Mouse (Mus musculus): ENCODE results near the gene Dis3. TPM values are rescaled to one million over a fixed set of nuclear protein-coding genes. Genes with fewer than 3 reads are reported as not detected.
A peak's percentile ranks its signal among the peaks of the same experiment; 100 is the strongest.

Gene Dis3
- polyA plus RNA-seq, 1 experiment from 2014 or later, result 8.2 TPM

- 34% methylated on average over 5 of the region's 5 CpGs for WGBS
- Histone ChIP-seq H3K36me3 (ENCODE audit: insufficient read depth, low read length) (peaks cover 9% of the 10 kb centered on the region; the same call in 1 of the 2 replicates), H3K27me3 (replicated peaks; ENCODE audit: insufficient read depth, low read length) (no peaks in the 10 kb centered on the region), H3K27ac (ENCODE audit: low read length) (no peak overlapping the region), H3K9me3 (ENCODE audit: low read length) (no peaks in the 10 kb centered on the region), H3K4me3 (ENCODE audit: low read depth, low read length) (no peak overlapping the region), H3K9ac (replicated peaks; ENCODE audit: low read depth) (no peak overlapping the region), H3K4me2 (replicated peaks; ENCODE audit: low read depth, low read length) (no peak overlapping the region), H3K4me1 (ENCODE audit: insufficient read depth, low read depth, low read length) (no peaks in the 10 kb centered on the region)
- peak; percentile 41; the same call in 1 of the 2 replicates for ATAC-seq
- no peak for TF ChIP-seq CTCF (IDR thresholded peaks at IDR 0.05)
- no peak for TF ChIP-seq EP300 (IDR thresholded peaks at IDR 0.05)
- no peak for DNase-seq (ENCODE audit: low spot score)
Observed at GRCm38 (mm10) chr14:99029987-99030386, 69.6 kb downstream of the Dis3 start.

Other genes starting within 250 kb of the Dis3 start
- 1.2 and 2.0 TPM in 2 replicates for gene Rpl36a-ps1, start 105.5 kb downstream of the Dis3 start, polyA plus RNA-seq (2015; fragmentation: Nextera tagmentation; extraction: Ambion mirVana)
- 45.0 and 53.0 TPM in 2 replicates for gene Mzt1, start 53.6 kb downstream of the Dis3 start, polyA plus RNA-seq (2015; fragmentation: Nextera tagmentation; extraction: Ambion mirVana)
- gene Bora, start 53.5 kb downstream of the Dis3 start, polyA plus RNA-seq (2015; fragmentation: Nextera tagmentation; extraction: Ambion mirVana), result 8.3 and 10.3 TPM in 2 replicates
- gene Pibf1, start 346 bp downstream of the Dis3 start, polyA plus RNA-seq (2015; fragmentation: Nextera tagmentation; extraction: Ambion mirVana), result 11.2 and 11.6 TPM in 2 replicates
- gene Klf5, start 198.9 kb upstream of the Dis3 start, polyA plus RNA-seq (2015; fragmentation: Nextera tagmentation; extraction: Ambion mirVana), result 47.4 and 48.0 TPM in 2 replicates

Data from lung, postnatal 0 days (tissue).